Mouse (Mus musculus): ENCODE measurements around the gene Zmynd10.

Gene Zmynd10

GRCm38 (mm10) chr9:107581584-107581983 is 34.5 kb downstream of the Zmynd10 start:
- no peak for DNase-seq

GRCm38 (mm10) chr9:107582509-107583062 is 35.5 kb downstream of the Zmynd10 start:
- DNase-seq, result peak in 1 of 2 experiments; percentile 51

GRCm38 (mm10) chr9:107583174-107583573 is 36.1 kb downstream of the Zmynd10 start:
- no peak for DNase-seq

- DNase-seq, result no peak
Measured at GRCm38 (mm10) chr9:107586504-107586903, 39.4 kb downstream of the Zmynd10 start.

- DNase-seq, result peak; percentile 98 to 100
Measured at GRCm38 (mm10) chr9:107586974-107587832, 40.1 kb downstream of the Zmynd10 start, which contains the start of gene Ifrd2. Gene Ifrd2 (plus strand): TSS chr9:107587642.

- peak in 1 of 2 experiments; percentile 79 for DNase-seq
Measured at GRCm38 (mm10) chr9:107587833-107588639, 40.9 kb downstream of the Zmynd10 start.

- peak; percentile 83 to 84 for DNase-seq
Measured at GRCm38 (mm10) chr9:107590058-107590772, 43.1 kb downstream of the Zmynd10 start.

- DNase-seq, result peak in 1 of 2 experiments; percentile 87
Measured at GRCm38 (mm10) chr9:107590773-107591060, 43.6 kb downstream of the Zmynd10 start.

- peak; percentile 86 to 91 for DNase-seq
Measured at GRCm38 (mm10) chr9:107593101-107593976, 46.2 kb downstream of the Zmynd10 start.

GRCm38 (mm10) chr9:107594281-107595062 is 47.4 kb downstream of the Zmynd10 start:
- DNase-seq, result peak in 1 of 2 experiments; percentile 59

GRCm38 (mm10) chr9:107596619-107597569 is 49.8 kb downstream of the Zmynd10 start:
- DNase-seq, result peak in 1 of 2 experiments; percentile 65

- DNase-seq, result peak in 1 of 2 experiments; percentile 79
Measured at GRCm38 (mm10) chr9:107598385-107598784, 51.3 kb downstream of the Zmynd10 start.

- DNase-seq, result peak in 1 of 2 experiments; percentile 60
Measured at GRCm38 (mm10) chr9:107599433-107599832, 52.3 kb downstream of the Zmynd10 start.

- DNase-seq, result peak in 1 of 2 experiments; percentile 69
Measured at GRCm38 (mm10) chr9:107599842-107600241, 52.7 kb downstream of the Zmynd10 start.

GRCm38 (mm10) chr9:107600745-107601144 is 53.6 kb downstream of the Zmynd10 start:
- peak in 1 of 2 experiments; percentile 80 for DNase-seq
